Mouse (Mus musculus) lung, adult 2 months (tissue): ENCODE data around the gene Med29.

Source experiments
- CTCF ChIP-seq: fragments of 200-500 bp; IDR thresholded peaks from 2 replicates; pipeline ENCODE4 v1.5.1; 2011; ENCODE audit warnings: mild to moderate bottlenecking, low read length, control low read depth; ENCODE audit not compliant: insufficient read depth
- POLR2A ChIP-seq: fragments of 200-500 bp; IDR thresholded peaks from 2 replicates; pipeline ENCODE4 v1.6.1; 2011; ENCODE audit warnings: low read depth, mild to moderate bottlenecking, control low read depth, low read length, borderline replicate concordance; ENCODE audit errors: extremely low read depth

- no peak for TF ChIP-seq CTCF
- TF ChIP-seq POLR2A, result no peak
Observed at GRCm38 (mm10) chr7:28354113-28354581, 38.4 kb downstream of the Med29 start.
